Mouse (Mus musculus) myocyte (in vitro differentiated cells): Measurements from ENCODE around the gene Otud6a. TPM values are rescaled to one million over a fixed set of nuclear protein-coding genes. Genes with fewer than 3 reads are reported as not detected.

Experiments
- H3K27me3 ChIP-seq: one replicate; pipeline ENCODE4 v1.6.1; 2011; ENCODE audit not compliant: control insufficient read depth, insufficient read depth, insufficient read length
- H3K36me3 ChIP-seq: one replicate; pipeline ENCODE4 v1.6.1; 2011; ENCODE audit not compliant: control insufficient read depth, insufficient read depth
- H3K4me2 ChIP-seq: one replicate; pipeline ENCODE4 v1.6.1; 2011; ENCODE audit warnings: low read depth, control low read depth
- H3K4me3 ChIP-seq: one replicate; pipeline ENCODE4 v1.5.1; 2011; ENCODE audit warnings: mild to moderate bottlenecking, control low read depth, moderate library complexity
- H3K79me2 ChIP-seq: one replicate; pipeline ENCODE4 v1.6.1; 2011; ENCODE audit not compliant: control insufficient read depth, insufficient read depth
- H3ac ChIP-seq: one replicate; pipeline ENCODE4 v1.6.1; 2011; ENCODE audit not compliant: control insufficient read depth, insufficient read length
- CEBPB ChIP-seq: IDR thresholded peaks from 2 replicates; pipeline ENCODE4 v1.6.1; 2011; ENCODE audit warnings: mild to moderate bottlenecking, moderate library complexity; ENCODE audit not compliant: poor library complexity, insufficient read depth, severe bottlenecking
- E2F4 ChIP-seq: IDR thresholded peaks from one replicate; pipeline ENCODE4 v1.6.1; 2011; ENCODE audit warnings: mild to moderate bottlenecking, control low read depth, moderate library complexity; ENCODE audit not compliant: insufficient read depth
- MAX ChIP-seq: IDR thresholded peaks from one replicate; pipeline ENCODE4 v1.6.1; 2011; ENCODE audit warnings: low read depth, mild to moderate bottlenecking, control low read depth
- MYOD1 ChIP-seq, 3 experiments: IDR thresholded peaks; one replicate each; pipeline ENCODE4 v1.6.1; 2011; ENCODE audit warnings: control low read depth in 2 of 3, low read depth in 2 of 3, mild to moderate bottlenecking in 2 of 3, moderate library complexity in 1 of 3; ENCODE audit not compliant: insufficient read length in 2 of 3, control insufficient read depth in 1 of 3
- MYOG ChIP-seq, 3 experiments: IDR thresholded peaks; one replicate each; pipeline ENCODE4 v1.6.1; 2011; ENCODE audit warnings: control low read depth in 2 of 3, low read depth in 2 of 3, mild to moderate bottlenecking in 2 of 3; ENCODE audit not compliant: insufficient read length in 2 of 3, control insufficient read depth in 1 of 3, insufficient read depth in 1 of 3
- POLR2A ChIP-seq: IDR thresholded peaks from one replicate; pipeline ENCODE4 v1.6.1; 2011; ENCODE audit warnings: low read depth, mild to moderate bottlenecking, control low read depth, moderate library complexity; ENCODE audit not compliant: insufficient read length
- POLR2AphosphoS2 ChIP-seq: IDR thresholded peaks from one replicate; pipeline ENCODE4 v1.6.1; 2011; ENCODE audit warnings: low read depth, control low read depth; ENCODE audit not compliant: insufficient read length
- REST ChIP-seq: IDR thresholded peaks from one replicate; pipeline ENCODE4 v1.6.1; 2011; ENCODE audit warnings: mild to moderate bottlenecking, control low read depth, moderate library complexity; ENCODE audit not compliant: insufficient read depth, insufficient read length
- SRF ChIP-seq: IDR thresholded peaks from one replicate; pipeline ENCODE4 v1.6.1; 2011; ENCODE audit warnings: low read depth; ENCODE audit not compliant: control insufficient read depth, insufficient read length
- TCF12 ChIP-seq: IDR thresholded peaks from one replicate; pipeline ENCODE4 v1.6.1; 2011; ENCODE audit warnings: mild to moderate bottlenecking, control low read depth; ENCODE audit not compliant: poor library complexity, insufficient read depth, severe bottlenecking
- TCF3 ChIP-seq: IDR thresholded peaks from one replicate; pipeline ENCODE4 v1.6.1; 2011; ENCODE audit warnings: low read depth, control low read depth; ENCODE audit not compliant: insufficient read length
- USF1 ChIP-seq: IDR thresholded peaks from one replicate; pipeline ENCODE4 v1.6.1; 2011; ENCODE audit warnings: low read depth, mild to moderate bottlenecking, control low read depth, moderate library complexity
- polyA plus RNA-seq: library from polyadenylated mRNA; unstranded; fragments of >200 nt; fragmentation: generic; extraction: Trizol; gene quantifications from one replicate; pipeline ENCODE4 v1.2.1, GENCODE M21; 2012; ENCODE audit warnings: missing spikeins

Otud6a gene
- not detected for polyA plus RNA-seq

- Histone ChIP-seq H3K4me2 (no peak within 1 kb of the TSS), H3K79me2 (no peaks in the 10 kb centered on the region), H3K27me3 (no peaks in the 10 kb centered on the region), H3K36me3 (no peaks in the 10 kb centered on the region), H3ac (no peak within 1 kb of the TSS), H3K4me3 (no peak within 1 kb of the TSS)
- TF ChIP-seq MAX (no peak), MYOG (IDR thresholded peaks at IDR 0.05; ENCODE audit: control insufficient read depth in 1 of 3, insufficient read depth in 1 of 3, insufficient read length in 2 of 3, low read depth in 2 of 3) (no peak), POLR2AphosphoS2 (no peak), TCF3 (no peak), TCF12 (no peak), REST (no peak), MYOD1 (IDR thresholded peaks at IDR 0.05; ENCODE audit: control insufficient read depth in 1 of 3, insufficient read length in 2 of 3, low read depth in 2 of 3) (no peak), USF1 (no peak), SRF (no peak), E2F4 (no peak), POLR2A (no peak), CEBPB (no peak)
Observed at GRCm38 (mm10) chrX:100428693-100429092, at the start of gene Otud6a. Gene Otud6a, plus strand, starts transcription at chrX:100429013.

GRCm38 (mm10) chrX:100389887-100390286, 38.9 kb upstream of the Otud6a start:
- Histone ChIP-seq H3K79me2 (no peaks in the 10 kb centered on the region), H3K36me3 (no peaks in the 10 kb centered on the region), H3K4me3 (no peak overlapping the region), H3ac (no peak overlapping the region), H3K27me3 (no peaks in the 10 kb centered on the region), H3K4me2 (no peak overlapping the region)
- TF ChIP-seq MYOD1 (IDR thresholded peaks at IDR 0.05; ENCODE audit: control insufficient read depth in 1 of 3, insufficient read length in 2 of 3, low read depth in 2 of 3): no peak

GRCm38 (mm10) chrX:100392304-100392703, 36.5 kb upstream of the Otud6a start:
- no peak overlapping the region for H3K4me3 ChIP-seq
- no peak for TF ChIP-seq SRF
- H3K36me3 ChIP-seq: no peaks in the 10 kb centered on the region
- H3K79me2 ChIP-seq: no peaks in the 10 kb centered on the region
- no peak overlapping the region for H3ac ChIP-seq
- no peaks in the 10 kb centered on the region for H3K27me3 ChIP-seq
- H3K4me2 ChIP-seq: no peak overlapping the region

- no peaks in the 10 kb centered on the region for H3K79me2 ChIP-seq
- no peaks in the 10 kb centered on the region for H3K27me3 ChIP-seq
- no peak overlapping the region for H3K4me2 ChIP-seq
- TF ChIP-seq MYOD1 (IDR thresholded peaks at IDR 0.05; ENCODE audit: control insufficient read depth in 1 of 3, insufficient read length in 2 of 3, low read depth in 2 of 3) (no peak), E2F4 (no peak), USF1 (no peak), REST (no peak), POLR2A (no peak), MAX (no peak), POLR2AphosphoS2 (no peak), SRF (no peak), TCF3 (no peak), MYOG (IDR thresholded peaks at IDR 0.05; ENCODE audit: control insufficient read depth in 1 of 3, insufficient read depth in 1 of 3, insufficient read length in 2 of 3, low read depth in 2 of 3) (no peak)
- no peaks in the 10 kb centered on the region for H3K36me3 ChIP-seq
- H3ac ChIP-seq: no peak overlapping the region
- H3K4me3 ChIP-seq: no peak overlapping the region
Observed at GRCm38 (mm10) chrX:100394223-100394861, 34.5 kb upstream of the Otud6a start.

- H3K4me3 ChIP-seq: no peak overlapping the region
- no peak overlapping the region for H3K4me2 ChIP-seq
- no peaks in the 10 kb centered on the region for H3K79me2 ChIP-seq
- TF ChIP-seq MYOG (IDR thresholded peaks at IDR 0.05; ENCODE audit: control insufficient read depth in 1 of 3, insufficient read depth in 1 of 3, insufficient read length in 2 of 3, low read depth in 2 of 3): no peak
- H3K27me3 ChIP-seq: no peaks in the 10 kb centered on the region
- no peak overlapping the region for H3ac ChIP-seq
- no peaks in the 10 kb centered on the region for H3K36me3 ChIP-seq
Observed at GRCm38 (mm10) chrX:100395026-100395425, 33.8 kb upstream of the Otud6a start.

- no peak overlapping the region for H3K4me3 ChIP-seq
- TF ChIP-seq CEBPB: no peak
- TF ChIP-seq USF1: no peak
- TF ChIP-seq MYOD1 (IDR thresholded peaks at IDR 0.05; ENCODE audit: control insufficient read depth in 1 of 3, insufficient read length in 2 of 3, low read depth in 2 of 3): no peak
- TF ChIP-seq REST: no peak
- no peak for TF ChIP-seq SRF
- no peaks in the 10 kb centered on the region for H3K27me3 ChIP-seq
- H3K36me3 ChIP-seq: no peaks in the 10 kb centered on the region
- no peak overlapping the region for H3K4me2 ChIP-seq
- H3K79me2 ChIP-seq: no peaks in the 10 kb centered on the region
- H3ac ChIP-seq: no peak overlapping the region
Observed at GRCm38 (mm10) chrX:100400900-100401299, 27.9 kb upstream of the Otud6a start.
